Mouse (Mus musculus) liver, embryonic 14.5 days (tissue): ENCODE measurements around the gene Fndc3a.

ENCODE experiments used
- CTCF ChIP-seq: IDR thresholded peaks from 2 replicates; pipeline ENCODE4 v1.5.1; 2016; ENCODE audit warnings: antibody characterized with exemption, low read depth, control low read depth
- EP300 ChIP-seq: IDR thresholded peaks from 2 replicates; pipeline ENCODE4 v1.6.1; 2016; ENCODE audit warnings: antibody characterized with exemption, low read depth

- TF ChIP-seq CTCF = no peak
- no peak for TF ChIP-seq EP300
Observed at GRCm38 (mm10) chr14:72752893-72753292, 43.1 kb upstream of the Fndc3a start.
